Mouse (Mus musculus): ENCODE data around the gene Wdr26.

DNA sequence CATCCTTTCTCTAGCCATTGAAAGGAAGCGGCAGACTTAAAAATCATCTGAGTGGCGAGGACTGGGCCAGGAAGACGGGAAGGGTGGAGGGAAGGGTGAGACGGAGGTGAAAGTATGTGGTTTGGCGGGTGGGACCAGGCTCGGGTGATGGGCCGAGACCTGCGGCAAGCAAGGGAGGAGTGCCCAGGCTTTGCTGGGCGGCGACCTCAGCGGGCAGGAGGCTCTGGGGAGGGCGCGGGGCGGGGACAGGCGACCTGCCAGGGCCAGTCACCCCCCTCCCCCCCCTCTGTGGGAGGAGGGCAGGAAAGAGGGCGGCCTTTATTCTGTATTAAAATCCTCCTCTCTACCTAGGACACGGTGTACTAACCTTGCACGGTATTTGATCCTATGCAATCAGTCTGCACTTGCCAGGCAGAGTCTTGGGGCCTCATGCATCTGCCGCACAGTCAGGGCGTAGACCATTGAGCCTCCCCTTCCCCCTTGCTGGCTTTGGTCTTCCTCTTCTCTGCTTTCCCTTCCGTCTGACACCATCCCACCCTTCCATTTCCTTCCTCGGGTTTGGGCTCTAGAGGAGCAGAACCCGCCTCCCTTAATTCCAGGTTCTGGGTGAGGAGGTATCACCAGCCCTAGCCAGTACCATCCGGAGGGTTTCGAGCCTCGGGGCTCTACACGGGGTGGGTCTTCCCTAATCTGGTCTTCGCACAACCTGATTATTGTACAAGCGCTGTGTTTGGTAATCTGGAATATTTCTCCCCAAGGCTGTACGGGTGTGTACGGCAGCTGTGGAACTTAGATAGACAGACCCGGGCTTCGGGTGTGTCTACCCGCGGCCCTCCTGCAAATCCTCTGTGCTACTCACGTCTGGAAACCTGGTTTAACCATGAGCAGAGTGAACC, 45.1 kb upstream of the Wdr26 start:
- TF ChIP-seq CTCF (IDR thresholded peaks at IDR 0.05; ENCODE audit: borderline replicate concordance, extremely low read depth, insufficient read depth, insufficient read length) (no peak), POLR2A (IDR thresholded peaks at IDR 0.05; ENCODE audit: borderline replicate concordance, extremely low read depth, insufficient read depth, insufficient read length, poor library complexity, severe bottlenecking) (no peak)

All from brain, embryonic 14.5 days (tissue).